Mouse (Mus musculus) ovary, postnatal 14 days (tissue): ENCODE data around the gene Aoah.

Source experiments
- DNase-seq: peaks from one replicate; pipeline ENCODE4 v3.0.0; 2022; ENCODE audit warnings: low spot score

Aoah gene

GRCm38 (mm10) chr13:20793901-20794300 is at the start of gene Aoah:
TSS of gene Aoah (plus strand) at chr13:20794113.
- no peak for DNase-seq

- no peak for DNase-seq
These were observed 39.1 kb upstream of the Aoah start for GRCm38 (mm10) chr13:20754843-20755242.

- DNase-seq, result no peak
These were observed 10.3 kb upstream of the Aoah start for GRCm38 (mm10) chr13:20783648-20784047.

- DNase-seq, result no peak
These were observed 9.9 kb upstream of the Aoah start for GRCm38 (mm10) chr13:20784060-20784459.

GRCm38 (mm10) chr13:20785960-20786359 is 8.0 kb upstream of the Aoah start:
- DNase-seq, result no peak

- DNase-seq, result no peak
These were observed 7.1 kb upstream of the Aoah start for GRCm38 (mm10) chr13:20786825-20787245.

- no peak for DNase-seq
These were observed 6.0 kb upstream of the Aoah start for GRCm38 (mm10) chr13:20787952-20788351.

GRCm38 (mm10) chr13:20796651-20797050 is 2.7 kb downstream of the Aoah start:
- DNase-seq, result no peak

GRCm38 (mm10) chr13:20798536-20798935 is 4.6 kb downstream of the Aoah start:
- DNase-seq, result no peak

GRCm38 (mm10) chr13:20799772-20800171 is 5.9 kb downstream of the Aoah start:
- DNase-seq, result no peak

GRCm38 (mm10) chr13:20800569-20800968 is 6.7 kb downstream of the Aoah start:
- DNase-seq, result no peak

GRCm38 (mm10) chr13:20811782-20812406 is 18.0 kb downstream of the Aoah start:
- no peak for DNase-seq

- no peak for DNase-seq
These were observed 22.5 kb downstream of the Aoah start for GRCm38 (mm10) chr13:20816385-20816784.

- no peak for DNase-seq
These were observed 26.9 kb downstream of the Aoah start for GRCm38 (mm10) chr13:20820712-20821328.

GRCm38 (mm10) chr13:20828728-20829127 is 34.8 kb downstream of the Aoah start:
- no peak for DNase-seq

GRCm38 (mm10) chr13:20829181-20829900 is 35.4 kb downstream of the Aoah start:
- no peak for DNase-seq

- DNase-seq, result no peak
These were observed 62.0 kb downstream of the Aoah start for GRCm38 (mm10) chr13:20855893-20856292.

- DNase-seq, result no peak
These were observed 105.5 kb downstream of the Aoah start for GRCm38 (mm10) chr13:20899372-20899771.

GRCm38 (mm10) chr13:20900396-20900971 is 106.6 kb downstream of the Aoah start:
- DNase-seq, result no peak

GRCm38 (mm10) chr13:20900972-20901457 is 107.1 kb downstream of the Aoah start:
- DNase-seq, result no peak

- DNase-seq, result no peak
These were observed 107.8 kb downstream of the Aoah start for GRCm38 (mm10) chr13:20901634-20902135.

- DNase-seq, result no peak
These were observed 110.2 kb downstream of the Aoah start for GRCm38 (mm10) chr13:20904118-20904517.

GRCm38 (mm10) chr13:20905195-20905594 is 111.3 kb downstream of the Aoah start:
- DNase-seq, result no peak
